Mouse (Mus musculus): ENCODE data around the gene Dlk1.

Gene Dlk1

GRCm38 (mm10) chr12:109452592-109452991 lies at the start of gene Dlk1:
Dlk1 (plus strand) TSS chr12:109452823.
- no peak for DNase-seq (ENCODE audit: low read depth)

- DNase-seq (ENCODE audit: low read depth) = no peak
Measured at GRCm38 (mm10) chr12:109402943-109403342, 49.7 kb upstream of the Dlk1 start.

GRCm38 (mm10) chr12:109403752-109404151 lies 48.9 kb upstream of the Dlk1 start:
- no peak for DNase-seq (ENCODE audit: low read depth)

- no peak for DNase-seq (ENCODE audit: low read depth)
Measured at GRCm38 (mm10) chr12:109406018-109406417, 46.6 kb upstream of the Dlk1 start.

- DNase-seq (ENCODE audit: low read depth) = no peak
Measured at GRCm38 (mm10) chr12:109410723-109411122, 41.9 kb upstream of the Dlk1 start.

GRCm38 (mm10) chr12:109411172-109412070 lies 41.2 kb upstream of the Dlk1 start:
- DNase-seq (ENCODE audit: low read depth) = no peak

- DNase-seq (ENCODE audit: low read depth) = no peak
Measured at GRCm38 (mm10) chr12:109412071-109412440, 40.6 kb upstream of the Dlk1 start.

- no peak for DNase-seq (ENCODE audit: low read depth)
Measured at GRCm38 (mm10) chr12:109412675-109413074, 39.9 kb upstream of the Dlk1 start.

GRCm38 (mm10) chr12:109413321-109413720 lies 39.3 kb upstream of the Dlk1 start:
- DNase-seq (ENCODE audit: low read depth) = no peak

- no peak for DNase-seq (ENCODE audit: low read depth)
Measured at GRCm38 (mm10) chr12:109416681-109417080, 35.9 kb upstream of the Dlk1 start.

- no peak for DNase-seq (ENCODE audit: low read depth)
Measured at GRCm38 (mm10) chr12:109417476-109418201, 35.0 kb upstream of the Dlk1 start.

- DNase-seq (ENCODE audit: low read depth) = no peak
Measured at GRCm38 (mm10) chr12:109420006-109420405, 32.6 kb upstream of the Dlk1 start.

- no peak for DNase-seq (ENCODE audit: low read depth)
Measured at GRCm38 (mm10) chr12:109423163-109423562, 29.5 kb upstream of the Dlk1 start.

GRCm38 (mm10) chr12:109423716-109424429 lies 28.8 kb upstream of the Dlk1 start:
- no peak for DNase-seq (ENCODE audit: low read depth)

GRCm38 (mm10) chr12:109424753-109425332 lies 27.8 kb upstream of the Dlk1 start:
- DNase-seq (ENCODE audit: low read depth) = no peak

- no peak for DNase-seq (ENCODE audit: low read depth)
Measured at GRCm38 (mm10) chr12:109425982-109426381, 26.6 kb upstream of the Dlk1 start.

GRCm38 (mm10) chr12:109432475-109433130 lies 20.0 kb upstream of the Dlk1 start:
- DNase-seq (ENCODE audit: low read depth) = no peak

- DNase-seq (ENCODE audit: low read depth) = peak; percentile 29
Measured at GRCm38 (mm10) chr12:109436367-109436807, 16.2 kb upstream of the Dlk1 start.

- DNase-seq (ENCODE audit: low read depth) = no peak
Measured at GRCm38 (mm10) chr12:109436852-109437251, 15.8 kb upstream of the Dlk1 start.

- peak; percentile 88 for DNase-seq (ENCODE audit: low read depth)
Measured at GRCm38 (mm10) chr12:109437559-109438350, 14.9 kb upstream of the Dlk1 start.

GRCm38 (mm10) chr12:109438383-109438782 lies 14.2 kb upstream of the Dlk1 start:
- peak; percentile 29 for DNase-seq (ENCODE audit: low read depth)
